Mouse (Mus musculus): ENCODE measurements around the gene Nrgn.

Nrgn gene

DNA sequence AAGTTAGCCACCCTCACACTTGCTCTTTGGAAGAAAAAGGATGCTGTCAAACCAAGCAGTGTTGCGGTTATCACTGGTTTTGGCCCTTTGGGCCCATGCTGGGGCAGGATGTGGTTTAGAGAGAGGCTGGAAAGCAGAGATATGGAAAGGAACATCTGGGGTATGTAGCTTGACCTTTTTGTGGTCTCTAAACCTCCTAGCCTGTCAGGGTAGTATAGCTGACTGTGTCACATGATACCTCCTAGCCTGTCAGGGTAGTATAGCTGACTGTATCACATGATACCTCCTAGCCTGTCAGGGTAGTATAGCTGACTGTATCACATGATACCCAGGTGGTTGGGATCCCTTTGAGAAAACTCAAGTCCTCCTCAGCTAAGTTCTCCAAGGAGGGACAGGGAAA lies 1.6 kb upstream of the Nrgn start:
- DNase-seq = no peak

DNA sequence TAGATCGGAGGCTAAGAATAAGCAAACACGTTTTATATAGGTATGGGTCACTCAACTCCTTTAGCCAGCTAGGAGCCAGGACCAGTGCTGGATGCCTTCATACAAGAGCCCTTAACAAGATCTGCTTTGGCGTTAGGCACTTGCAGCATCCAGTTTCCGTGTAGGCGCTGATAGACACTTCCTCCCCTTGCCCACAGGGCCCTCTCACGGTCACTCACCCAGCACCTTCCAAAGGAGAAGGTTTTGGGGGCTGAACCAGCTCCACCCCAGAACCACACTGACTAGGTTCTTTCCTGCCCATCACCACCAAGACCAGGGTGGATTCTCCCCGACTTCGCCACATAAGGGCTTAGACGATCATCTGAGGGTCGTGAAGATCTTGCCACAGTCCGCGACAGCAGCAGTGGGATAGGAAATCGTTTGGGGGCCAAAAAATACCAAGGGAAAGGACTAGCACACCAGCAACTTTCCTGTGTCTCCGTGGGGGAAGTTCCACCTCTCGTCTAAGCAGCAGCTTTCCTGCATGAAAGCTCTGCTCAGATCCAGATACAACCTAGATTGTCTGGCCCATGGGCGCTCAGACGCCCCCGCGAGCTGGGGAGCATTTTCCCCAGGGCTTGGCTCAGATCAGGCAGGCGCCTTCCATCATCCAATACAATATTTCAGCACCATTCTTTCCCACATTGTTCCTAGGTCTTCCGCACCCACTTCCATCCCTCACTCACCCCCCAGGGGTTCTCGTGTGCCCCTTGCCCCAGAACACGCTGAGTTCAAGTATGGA lies 763 bp downstream of the Nrgn start:
- DNase-seq = no peak

GRCm38 (mm10) chr9:37550435-37550834 lies 2.3 kb downstream of the Nrgn start:
- no peak for DNase-seq

DNA sequence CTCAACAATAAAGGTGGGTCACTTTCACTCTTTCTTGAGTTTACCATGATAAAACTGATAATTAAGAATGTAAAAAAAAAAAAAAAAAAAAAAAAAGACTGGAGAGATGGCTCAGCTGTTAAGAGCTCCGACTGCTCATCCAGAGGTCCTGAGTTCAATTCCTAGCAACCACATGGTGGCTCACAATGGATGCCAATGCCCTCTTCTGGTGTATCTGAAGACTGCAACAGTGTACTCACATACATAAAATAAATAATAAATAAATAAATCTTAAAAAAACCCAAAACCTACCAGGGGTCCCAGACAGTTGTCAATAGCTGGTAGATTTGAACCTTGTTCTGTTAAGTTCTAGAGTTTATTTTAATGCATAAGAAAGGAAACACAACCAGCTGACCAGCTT lies 5.8 kb downstream of the Nrgn start:
- no peak for DNase-seq

- DNase-seq = no peak
Measured at GRCm38 (mm10) chr9:37545847-37546452, 6.8 kb downstream of the Nrgn start.

- peak in 1 of 2 experiments; percentile 36 for DNase-seq
Measured at GRCm38 (mm10) chr9:37545166-37545610, 7.5 kb downstream of the Nrgn start.

- DNase-seq = peak; percentile 81 to 87
Measured at GRCm38 (mm10) chr9:37544447-37545165, 8.1 kb downstream of the Nrgn start.

DNA sequence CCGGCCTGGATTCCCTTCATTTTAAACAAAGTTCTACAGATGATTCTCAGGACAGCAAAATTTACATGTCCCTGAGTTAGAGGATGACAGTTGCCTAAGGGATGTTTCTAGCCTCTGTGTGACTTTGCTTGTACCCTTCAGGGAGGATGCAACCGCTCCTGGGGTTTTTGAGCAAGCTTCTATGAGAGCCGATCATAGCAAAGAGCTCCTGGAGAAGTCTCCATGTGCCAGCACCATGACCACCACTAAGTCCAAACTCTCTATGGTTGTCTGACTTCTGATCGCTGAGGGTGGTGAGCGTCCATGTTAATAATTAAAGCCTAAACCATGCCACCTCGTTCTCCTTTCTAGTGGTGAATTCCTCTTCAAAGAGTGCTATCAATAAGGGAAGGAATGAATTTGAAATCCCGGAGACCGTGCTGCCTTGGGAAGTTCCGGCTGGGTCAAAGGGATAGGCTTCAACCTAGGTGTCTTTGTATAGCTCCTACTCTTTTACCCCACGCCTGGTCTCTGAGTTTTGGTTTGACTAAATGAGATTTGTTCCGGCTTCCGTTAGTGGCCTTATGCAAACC lies 8.7 kb downstream of the Nrgn start:
- no peak for DNase-seq

DNA sequence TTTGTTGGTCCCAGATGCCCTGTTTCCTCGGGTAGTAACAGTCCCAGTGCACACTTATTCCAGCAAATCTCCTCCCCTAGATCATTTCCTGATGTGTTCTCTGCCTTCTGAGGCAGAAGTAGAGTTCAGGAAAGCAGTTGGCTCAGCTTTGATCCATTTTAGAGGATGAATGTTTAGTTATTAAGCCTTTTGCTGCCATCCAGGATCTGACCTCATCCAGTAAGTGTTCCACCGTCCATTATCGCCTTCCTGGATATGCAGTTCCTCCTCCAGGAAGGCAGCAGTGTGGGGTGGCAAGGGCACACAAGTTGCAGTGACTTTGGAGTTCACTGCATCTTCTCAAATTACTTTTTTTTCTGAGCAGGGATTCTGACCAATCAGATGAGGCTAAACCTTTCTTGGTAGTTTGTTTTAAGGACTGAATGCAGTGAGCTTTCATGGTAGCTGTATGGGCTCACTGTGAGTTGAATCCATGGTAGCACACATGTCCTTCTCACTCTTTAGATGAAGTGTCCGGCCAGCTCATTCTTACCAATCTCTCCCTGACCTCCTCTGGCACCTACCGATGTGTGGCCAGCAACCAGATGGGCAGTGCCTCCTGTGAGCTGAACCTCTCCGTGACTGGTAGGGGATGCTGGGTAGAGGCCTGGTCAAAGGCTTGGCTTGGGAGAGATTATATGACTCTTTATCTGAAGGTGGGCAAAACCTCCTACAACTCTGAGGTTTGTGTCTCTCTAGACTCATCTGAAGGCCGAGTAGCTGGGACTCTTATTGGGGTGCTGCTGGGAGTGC lies 10.7 kb downstream of the Nrgn start:
- DNase-seq = no peak

GRCm38 (mm10) chr9:37540701-37541575 lies 11.8 kb downstream of the Nrgn start:
- no peak for DNase-seq

GRCm38 (mm10) chr9:37540226-37540625 lies 12.5 kb downstream of the Nrgn start:
- DNase-seq = no peak

DNA sequence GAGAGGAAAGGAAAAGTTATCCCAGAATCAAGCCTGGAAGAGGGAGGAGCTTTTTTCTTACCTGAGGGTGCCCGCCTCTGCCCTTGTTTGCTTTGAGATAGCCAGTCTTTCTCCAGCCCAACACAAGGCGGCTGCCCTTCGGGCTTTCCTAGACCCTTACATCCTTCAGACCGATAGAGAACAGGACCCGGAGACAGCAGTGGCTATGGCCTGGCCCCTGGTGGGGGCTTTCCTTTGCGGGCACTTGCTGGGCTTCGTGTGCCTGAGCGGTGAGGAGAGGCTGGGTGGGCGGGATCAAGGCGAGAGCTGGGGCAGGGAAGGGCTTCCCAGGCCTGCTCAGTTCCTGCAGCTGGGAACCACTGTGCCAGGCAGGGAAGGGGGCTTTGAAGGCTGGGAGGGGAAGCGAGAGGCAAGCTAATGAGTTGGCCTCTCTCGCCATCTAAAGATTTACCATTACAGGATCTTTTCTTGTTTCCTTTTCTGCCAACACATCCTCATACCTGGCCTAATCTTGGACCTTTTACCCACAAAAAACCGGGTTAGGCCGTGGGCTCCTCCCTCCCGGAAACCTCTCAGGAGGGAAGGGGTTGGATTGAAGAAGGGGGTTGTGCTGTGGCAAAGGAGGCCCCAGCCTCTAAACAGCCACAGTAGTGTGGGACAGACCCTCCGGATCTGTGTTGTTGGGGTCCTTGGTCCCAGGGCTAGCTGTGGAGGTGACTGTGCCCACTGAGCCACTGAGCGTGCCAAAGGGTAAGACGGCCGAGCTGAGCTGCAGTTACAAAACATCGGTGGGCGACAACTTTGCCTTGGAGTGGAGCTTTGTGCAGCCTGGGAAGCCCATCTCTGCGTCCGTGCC lies 13.3 kb downstream of the Nrgn start, which contains the start of gene Vsig2:
Gene Vsig2, plus strand, starts transcription at position 86 of the 856 bp plus-strand sequence.
- no peak for DNase-seq

GRCm38 (mm10) chr9:37537658-37538250 lies 14.9 kb downstream of the Nrgn start:
- DNase-seq = no peak

DNA sequence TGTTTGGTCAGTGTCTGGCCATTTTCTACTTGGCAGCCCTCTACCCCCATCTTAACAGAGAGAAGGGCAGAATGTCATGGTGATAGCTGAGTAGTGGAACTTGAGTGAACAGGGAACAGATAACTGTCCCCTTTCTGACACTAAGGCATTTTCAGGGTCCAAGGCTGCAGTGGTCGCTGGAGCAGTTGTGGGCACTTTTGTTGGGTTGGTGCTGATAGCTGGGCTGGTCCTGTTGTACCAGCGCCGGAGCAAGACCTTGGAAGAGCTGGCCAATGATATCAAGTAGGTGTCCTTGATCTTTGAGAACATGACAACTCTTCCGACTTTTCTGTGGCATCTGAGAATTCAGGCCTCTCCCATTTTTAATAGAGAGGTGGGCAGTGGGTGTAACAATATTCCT lies 15.9 kb downstream of the Nrgn start:
- DNase-seq = no peak

DNA sequence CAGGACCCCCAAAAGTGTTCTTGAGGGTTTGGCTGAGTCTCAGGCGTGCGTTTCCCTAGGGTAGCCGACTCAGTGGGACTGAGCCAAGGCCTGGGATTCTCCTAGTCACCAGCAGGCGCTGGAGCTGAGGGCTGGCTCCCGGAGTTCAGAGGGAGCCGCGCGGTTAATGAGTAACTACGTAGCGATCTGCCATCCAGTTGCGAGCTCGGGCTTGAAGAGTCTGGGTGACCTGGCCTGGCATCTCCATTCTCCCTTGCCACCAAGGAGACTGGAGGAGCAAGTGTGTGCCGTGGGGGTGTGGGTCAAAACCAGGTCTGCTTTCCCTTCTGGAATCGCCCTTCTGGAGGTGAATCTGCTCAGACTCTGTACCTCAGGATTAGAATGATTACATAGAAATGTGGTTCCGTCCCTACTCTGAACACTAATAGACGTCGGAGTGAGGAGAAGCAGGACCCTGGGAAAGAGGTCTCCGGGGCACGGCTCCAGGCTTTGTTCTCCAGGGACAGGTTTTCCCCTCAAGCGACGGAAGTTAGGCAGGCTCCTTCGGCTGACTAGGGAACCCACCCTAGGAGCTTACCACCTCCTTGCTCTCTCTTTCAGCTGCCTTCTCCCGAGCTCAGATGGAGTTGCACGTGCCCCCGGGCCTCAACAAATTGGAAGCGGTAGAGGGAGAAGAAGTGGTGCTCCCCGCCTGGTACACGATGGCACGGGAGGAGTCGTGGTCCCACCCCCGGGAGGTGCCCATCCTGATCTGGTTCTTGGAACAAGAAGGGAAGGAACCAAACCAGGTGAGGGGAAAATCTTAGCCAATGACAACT lies 21.6 kb downstream of the Nrgn start:
- DNase-seq = peak; percentile 87 to 93

GRCm38 (mm10) chr9:37530031-37530887 lies 22.4 kb downstream of the Nrgn start:
- peak; percentile 74 to 85 for DNase-seq

DNA sequence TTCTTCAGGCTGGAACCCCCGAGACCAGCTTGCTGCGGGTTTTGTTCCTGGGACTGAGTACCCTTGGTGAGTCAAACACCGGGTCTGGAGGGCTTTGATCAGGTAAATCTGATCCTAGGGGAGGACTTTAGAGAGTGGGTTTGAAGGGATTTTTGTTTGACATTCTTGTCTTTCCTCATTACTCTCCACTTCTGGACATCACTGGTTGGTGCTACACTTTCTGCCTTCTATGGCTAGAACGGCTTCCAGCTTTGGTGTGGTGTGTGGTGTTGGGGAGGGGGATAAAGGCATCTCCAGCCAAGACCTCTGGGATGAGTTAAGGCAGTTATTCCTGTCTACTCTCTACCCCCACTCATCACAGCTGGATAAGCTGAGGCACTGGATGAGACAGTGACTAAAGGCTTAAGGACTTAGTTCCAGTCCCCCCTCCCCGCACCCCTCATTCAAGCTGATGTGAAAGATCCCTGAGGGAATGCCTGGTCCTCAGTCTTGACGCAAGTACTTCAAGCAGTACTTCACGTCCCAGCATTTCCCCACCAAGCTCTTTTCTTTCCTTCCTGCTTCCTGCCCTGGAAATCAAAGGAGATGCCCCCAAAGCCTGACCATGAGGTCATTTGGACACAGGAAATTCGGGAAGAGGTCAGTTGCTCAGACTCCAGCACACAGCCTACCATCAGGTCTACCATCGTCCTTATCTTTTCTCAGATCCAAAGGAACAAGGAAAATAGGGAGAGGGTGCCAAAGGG lies 24.3 kb downstream of the Nrgn start:
- DNase-seq = no peak
